Mouse (Mus musculus): ENCODE data around the gene Rab3a.

- no peak for TF ChIP-seq HCFC1 (IDR thresholded peaks at IDR 0.05; ENCODE audit: borderline replicate concordance, insufficient read depth, low read length)
- no peak for TF ChIP-seq ZNF384 (IDR thresholded peaks at IDR 0.05; ENCODE audit: low read depth, low read length)
Measured at GRCm38 (mm10) chr8:70764676-70765075, 10.2 kb downstream of the Rab3a start.
